Mouse (Mus musculus) hindbrain, embryonic 10.5 days (tissue): Measurements from ENCODE around the gene Pou2f2. TPM values are rescaled to one million over a fixed set of nuclear protein-coding genes. Genes with fewer than 3 reads are reported as not detected.
A peak's percentile ranks its signal among the peaks of the same experiment; 100 is the strongest.

Source experiments
- DNase-seq: peaks from one replicate; pipeline ENCODE4 v3.0.0-alpha.2; 2017; ENCODE audit warnings: low spot score
- H3K27ac ChIP-seq: fragments of 300-500 bp; sonication (generic); 2 replicates; pipeline ENCODE4 v1.5.1; 2016; ENCODE audit warnings: mild to moderate bottlenecking, moderate library complexity
- H3K27me3 ChIP-seq: fragments of 300-500 bp; sonication (generic); 2 replicates; pipeline ENCODE4 v1.6.1; 2016; ENCODE audit warnings: mild to moderate bottlenecking; ENCODE audit not compliant: poor library complexity, insufficient read depth, severe bottlenecking
- H3K36me3 ChIP-seq: fragments of 300-500 bp; sonication (generic); 2 replicates; pipeline ENCODE4 v1.6.1; 2016; ENCODE audit warnings: mild to moderate bottlenecking, moderate library complexity
- H3K4me1 ChIP-seq: fragments of 300-500 bp; sonication (generic); replicated peaks from 2 replicates; pipeline ENCODE4 v1.6.1; 2016; ENCODE audit warnings: mild to moderate bottlenecking
- H3K4me3 ChIP-seq: fragments of 300-500 bp; sonication (generic); 2 replicates; pipeline ENCODE4 v1.5.1; 2016; ENCODE audit warnings: mild to moderate bottlenecking, moderate library complexity
- H3K9me3 ChIP-seq: fragments of 300-500 bp; sonication (generic); 2 replicates; pipeline ENCODE4 v1.6.1; 2016; ENCODE audit warnings: mild to moderate bottlenecking, moderate library complexity
- WGBS: fragments of 180-500 bp; shearing (Covaris S2); methylation state at CpG from one replicate; pipeline ENCODE4 v1.1.7; 2016; 5-methylcytosine and 5-hydroxymethylcytosine counted together
- polyA plus RNA-seq: library from polyadenylated mRNA; unstranded; fragments of >200 nt; fragmentation: Nextera tagmentation; extraction: Ambion mirVana; gene quantifications from 2 replicates; pipeline ENCODE4 v1.2.1, GENCODE M21; 2016

Gene Pou2f2
- polyA plus RNA-seq, 1 experiment from 2014 or later, result 41.0 TPM

- Histone ChIP-seq H3K27ac (peak overlapping the region; percentile 98), H3K27me3 (no peaks in the 10 kb centered on the region), H3K9me3 (0 out of 2 replicates have a peak, but pooled peaks cover 3% of the 10 kb centered on the region), H3K36me3 (peaks cover 31% of the 10 kb centered on the region), H3K4me1 (peaks cover 68% of the 10 kb centered on the region), H3K4me3 (peak overlapping the region; percentile 97)
- under 1% methylated on average over 56 of the region's 56 CpGs for WGBS
- DNase-seq, result peak; percentile 98
Measured at GRCm38 (mm10) chr7:25076663-25077413, 102.7 kb downstream of the Pou2f2 start.

GRCm38 (mm10) chr7:25076296-25076662 lies 103.2 kb downstream of the Pou2f2 start:
- Histone ChIP-seq H3K27ac (peak overlapping the region; percentile 98), H3K27me3 (no peaks in the 10 kb centered on the region), H3K9me3 (0 out of 2 replicates have a peak, but pooled peaks cover under 1% of the 10 kb centered on the region), H3K4me1 (peaks cover 74% of the 10 kb centered on the region), H3K4me3 (peak overlapping the region; percentile 97), H3K36me3 (peaks cover 25% of the 10 kb centered on the region)
- no peak for DNase-seq
- WGBS, result 22% methylated on average over 7 of the region's 7 CpGs

- WGBS, result 85% methylated on average over 8 of the region's 8 CpGs
- Histone ChIP-seq H3K4me3 (no peak overlapping the region), H3K27ac (peak overlapping the region; percentile 93; the same call in 1 of the 2 replicates), H3K9me3 (no peaks in the 10 kb centered on the region), H3K36me3 (peaks cover 1% of the 10 kb centered on the region; the same call in 1 of the 2 replicates), H3K27me3 (no peaks in the 10 kb centered on the region), H3K4me1 (peaks cover 88% of the 10 kb centered on the region)
- DNase-seq, result no peak
Measured at GRCm38 (mm10) chr7:25073924-25074323, 105.6 kb downstream of the Pou2f2 start.

- Histone ChIP-seq H3K4me3 (peak overlapping the region; percentile 63), H3K27ac (peak overlapping the region; percentile 93), H3K27me3 (no peaks in the 10 kb centered on the region), H3K36me3 (peaks cover 7% of the 10 kb centered on the region), H3K4me1 (peaks cover 88% of the 10 kb centered on the region), H3K9me3 (no peaks in the 10 kb centered on the region)
- WGBS, result under 1% methylated on average over 32 of the region's 33 CpGs
- DNase-seq, result peak; percentile 73
Measured at GRCm38 (mm10) chr7:25072716-25073390, 106.7 kb downstream of the Pou2f2 start.

GRCm38 (mm10) chr7:25071979-25072715 lies 107.4 kb downstream of the Pou2f2 start, which contains the start of the genes Grik5 and Zfp574:
Gene Grik5, minus strand, starts transcription at chr7:25072346.
Gene Zfp574, plus strand, starts transcription at chr7:25072567.
- WGBS, result under 1% methylated on average over 28 of the region's 28 CpGs

GRCm38 (mm10) chr7:25068724-25069123 lies 110.8 kb downstream of the Pou2f2 start:
- no peak overlapping the region for H3K4me3 ChIP-seq
- H3K27ac ChIP-seq, result peak overlapping the region; percentile 4; the same call in 1 of the 2 replicates
- peaks cover 47% of the 10 kb centered on the region for H3K36me3 ChIP-seq
- H3K9me3 ChIP-seq, result no peaks in the 10 kb centered on the region
- 17% methylated on average over 2 of the region's 2 CpGs for WGBS
- peaks cover 61% of the 10 kb centered on the region for H3K4me1 ChIP-seq
- no peaks in the 10 kb centered on the region for H3K27me3 ChIP-seq
- DNase-seq, result peak; percentile 48

More at GRCm38 (mm10) chr7:25071979-25072715, 107.4 kb downstream of the Pou2f2 start, which contains the start of the genes Grik5 and Zfp574:
- Histone ChIP-seq H3K36me3 (peaks cover 14% of the 10 kb centered on the region), H3K4me1 (peaks cover 89% of the 10 kb centered on the region), H3K27ac (peak within 1 kb of the TSS; percentile 93), H3K27me3 (no peaks in the 10 kb centered on the region), H3K4me3 (peak within 1 kb of the TSS; percentile 63), H3K9me3 (no peaks in the 10 kb centered on the region)
- peak; percentile 33 for DNase-seq

- no peak overlapping the region for H3K4me3 ChIP-seq
- no peaks in the 10 kb centered on the region for H3K27me3 ChIP-seq
- no peaks in the 10 kb centered on the region for H3K9me3 ChIP-seq
- peak overlapping the region; percentile 4; the same call in 1 of the 2 replicates for H3K27ac ChIP-seq
- H3K36me3 ChIP-seq, result peaks cover 54% of the 10 kb centered on the region
- H3K4me1 ChIP-seq, result peaks cover 55% of the 10 kb centered on the region
- no peak for DNase-seq
- WGBS, result 91% methylated on average over 22 of the region's 22 CpGs
Measured at GRCm38 (mm10) chr7:25067909-25068656, 111.4 kb downstream of the Pou2f2 start.

- DNase-seq, result no peak
- Histone ChIP-seq H3K27ac (no peak overlapping the region), H3K4me1 (peaks cover 47% of the 10 kb centered on the region), H3K9me3 (no peaks in the 10 kb centered on the region), H3K4me3 (no peak overlapping the region), H3K27me3 (no peaks in the 10 kb centered on the region), H3K36me3 (peaks cover 61% of the 10 kb centered on the region)
- WGBS, result 95% methylated on average over 7 of the region's 7 CpGs
Measured at GRCm38 (mm10) chr7:25067338-25067737, 112.2 kb downstream of the Pou2f2 start.

GRCm38 (mm10) chr7:25063900-25064299 lies 115.6 kb downstream of the Pou2f2 start:
- H3K9me3 ChIP-seq, result no peaks in the 10 kb centered on the region
- H3K27me3 ChIP-seq, result no peaks in the 10 kb centered on the region
- no peak overlapping the region for H3K4me3 ChIP-seq
- H3K27ac ChIP-seq, result no peak overlapping the region
- H3K36me3 ChIP-seq, result peaks cover 95% of the 10 kb centered on the region
- peaks cover 13% of the 10 kb centered on the region for H3K4me1 ChIP-seq
- no peak for DNase-seq
- 90% methylated on average over 8 of the region's 8 CpGs for WGBS

GRCm38 (mm10) chr7:25063346-25063745 lies 116.2 kb downstream of the Pou2f2 start:
- no peak for DNase-seq
- Histone ChIP-seq H3K9me3 (no peaks in the 10 kb centered on the region), H3K4me3 (no peak overlapping the region), H3K36me3 (peaks cover 99% of the 10 kb centered on the region), H3K27me3 (no peaks in the 10 kb centered on the region), H3K27ac (no peak overlapping the region), H3K4me1 (peaks cover 7% of the 10 kb centered on the region)
- WGBS, result 94% methylated on average over 6 of the region's 6 CpGs

GRCm38 (mm10) chr7:25058836-25059235 lies 120.7 kb downstream of the Pou2f2 start:
- Histone ChIP-seq H3K36me3 (peaks cover 98% of the 10 kb centered on the region), H3K27ac (no peak overlapping the region), H3K27me3 (no peaks in the 10 kb centered on the region), H3K4me3 (no peak overlapping the region), H3K9me3 (peaks cover 5% of the 10 kb centered on the region; the same call in 1 of the 2 replicates), H3K4me1 (no peaks in the 10 kb centered on the region)
- DNase-seq, result no peak
- WGBS, result 94% methylated on average over 14 of the region's 14 CpGs

GRCm38 (mm10) chr7:25058394-25058793 lies 121.1 kb downstream of the Pou2f2 start:
- WGBS, result 89% methylated on average over 8 of the region's 8 CpGs
- Histone ChIP-seq H3K27ac (no peak overlapping the region), H3K9me3 (peaks cover 5% of the 10 kb centered on the region; the same call in 1 of the 2 replicates), H3K4me3 (no peak overlapping the region), H3K4me1 (no peaks in the 10 kb centered on the region), H3K27me3 (no peaks in the 10 kb centered on the region), H3K36me3 (peaks cover 98% of the 10 kb centered on the region)
- DNase-seq, result no peak
